Mouse (Mus musculus) urinary bladder, postnatal 36 days (tissue): Measurements from ENCODE around the gene Rarg.

ENCODE experiments used
- DNase-seq, 2 experiments: peaks; one replicate each; pipeline ENCODE4 v3.0.0; 2022; ENCODE audit warnings: low spot score in 2 of 2, mixed read lengths in 1 of 2

Rarg gene

DNA sequence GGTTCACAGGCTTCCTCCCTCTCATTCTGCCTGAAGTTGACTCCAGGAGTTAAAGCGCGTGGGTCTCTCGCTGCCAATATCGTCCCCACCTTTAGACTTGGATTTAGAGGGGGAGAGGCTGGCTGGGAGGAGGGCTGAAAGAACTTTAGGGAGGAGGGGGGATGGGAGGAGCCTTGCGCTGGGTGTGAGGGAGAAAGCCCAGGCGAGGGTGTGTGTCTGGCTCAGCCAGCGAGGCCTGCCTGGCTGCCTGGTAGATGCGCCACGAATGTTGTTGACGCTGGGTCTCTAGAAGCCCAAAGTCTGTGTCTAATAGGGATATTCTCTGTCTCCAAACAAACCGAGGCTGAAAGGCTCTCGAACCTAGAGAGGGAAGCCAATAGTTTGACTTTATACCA is 756 bp upstream of the Rarg start:
- peak in 1 of 2 experiments; percentile 78 for DNase-seq

DNA sequence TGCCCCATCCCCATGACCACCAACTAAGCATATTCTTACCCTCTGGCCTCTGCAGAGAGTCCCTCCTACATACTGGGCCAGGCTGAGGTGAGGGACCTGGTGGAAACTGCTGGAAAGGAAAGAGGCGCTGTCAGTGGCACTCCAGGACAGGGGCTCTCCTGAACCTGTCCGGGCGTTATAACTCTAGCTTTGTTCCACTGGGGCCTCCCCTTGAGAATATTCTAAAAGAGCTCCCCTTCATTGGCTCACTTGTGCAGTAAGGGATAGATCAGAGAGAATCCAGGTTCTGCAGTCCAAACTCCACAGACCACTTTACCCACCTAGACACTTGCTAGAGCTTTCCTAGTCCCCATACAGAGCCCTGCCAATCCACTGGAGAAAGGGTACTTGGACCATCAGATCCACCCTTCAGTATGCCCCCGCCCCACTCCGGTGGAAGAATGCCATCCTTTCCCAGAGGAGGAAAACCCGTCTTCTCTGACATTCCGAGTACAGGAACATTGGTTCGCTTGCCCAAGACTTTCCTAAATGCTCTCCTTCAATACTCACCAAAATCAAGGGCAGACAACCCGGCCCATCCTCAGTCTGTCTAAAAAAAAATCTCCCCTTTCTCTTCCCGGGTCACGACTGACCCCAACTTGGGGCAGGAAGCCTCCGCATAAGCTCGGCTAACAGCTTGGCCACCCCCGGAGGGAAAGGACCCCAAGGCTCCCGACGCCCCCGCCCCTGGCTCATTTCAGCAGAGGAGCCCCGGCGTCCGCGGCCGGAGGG is 701 bp downstream of the Rarg start:
- no peak for DNase-seq

DNA sequence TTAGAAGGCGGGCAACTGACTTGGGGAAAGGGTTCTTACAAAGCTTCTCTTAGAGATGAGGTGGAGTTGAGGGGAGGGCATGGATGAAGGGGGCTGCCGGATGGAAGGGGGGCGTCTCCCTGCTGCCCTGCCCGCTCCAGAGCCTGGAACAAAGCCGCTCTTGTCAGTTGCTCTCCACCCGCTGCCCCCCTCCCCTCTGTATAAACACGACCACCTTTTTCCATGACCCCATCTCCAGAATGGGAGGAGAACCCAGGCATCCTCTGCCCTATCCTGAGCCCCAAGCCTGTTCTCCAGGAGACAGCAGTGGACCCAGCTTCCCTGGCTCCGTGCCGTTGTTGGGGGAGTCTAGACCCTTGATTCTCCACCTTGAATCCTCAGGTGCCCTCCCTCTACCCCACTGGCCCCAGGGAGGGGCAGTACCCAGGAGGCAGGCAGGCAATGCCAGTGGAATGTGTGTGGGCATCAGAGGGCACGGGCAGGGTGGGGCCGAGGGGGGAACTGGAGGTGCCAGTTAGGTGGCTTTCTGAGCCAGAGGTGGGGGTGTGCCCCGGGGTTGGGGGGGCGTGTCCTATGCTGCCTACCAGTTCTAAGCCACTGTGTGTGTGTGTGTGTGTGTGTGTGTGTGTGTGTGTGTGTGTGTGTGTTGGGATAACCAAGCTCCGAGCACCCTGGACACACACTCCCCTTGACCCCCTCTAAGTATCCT is 1.6 kb downstream of the Rarg start:
- peak in 1 of 2 experiments; percentile 79 for DNase-seq

DNA sequence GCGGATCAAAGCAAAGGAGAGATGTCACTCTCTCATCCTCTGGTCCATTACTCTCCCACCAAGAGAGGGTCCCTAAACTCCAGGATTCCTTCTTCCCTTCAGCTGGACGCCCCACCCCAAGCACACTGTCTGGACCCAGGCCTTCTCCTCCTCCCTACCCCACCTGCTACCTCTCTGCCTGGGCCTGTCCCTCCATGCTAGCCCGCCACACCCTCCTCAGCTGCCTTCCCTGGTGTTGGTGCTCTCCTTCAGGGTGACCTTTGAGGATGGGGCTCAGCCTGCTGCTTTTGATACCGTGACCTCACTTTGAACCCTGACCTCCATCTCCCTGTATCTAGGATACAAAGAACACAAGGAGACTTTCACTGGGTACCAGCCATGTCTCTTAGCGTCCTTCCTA is 6.8 kb downstream of the Rarg start:
- no peak for DNase-seq

DNA sequence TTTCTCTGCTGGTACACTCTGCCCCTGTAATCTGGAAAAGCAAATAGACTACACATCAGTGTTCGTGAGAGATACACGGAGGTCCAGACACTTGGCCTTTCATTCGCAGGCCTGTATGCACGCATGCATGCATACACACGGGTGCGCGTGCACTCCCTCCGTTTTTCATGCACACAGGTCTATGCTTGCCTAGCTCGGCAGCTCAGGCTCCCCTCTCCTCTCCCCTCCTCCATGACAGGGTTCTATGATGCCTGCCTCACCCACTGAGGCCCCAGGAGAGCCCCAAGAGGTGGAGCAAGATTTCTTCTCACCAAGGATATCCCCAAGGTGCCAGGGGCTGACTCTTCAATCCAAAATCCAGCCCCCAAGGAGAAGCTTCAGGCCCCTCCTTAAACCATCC is 7.3 kb downstream of the Rarg start:
- no peak for DNase-seq

DNA sequence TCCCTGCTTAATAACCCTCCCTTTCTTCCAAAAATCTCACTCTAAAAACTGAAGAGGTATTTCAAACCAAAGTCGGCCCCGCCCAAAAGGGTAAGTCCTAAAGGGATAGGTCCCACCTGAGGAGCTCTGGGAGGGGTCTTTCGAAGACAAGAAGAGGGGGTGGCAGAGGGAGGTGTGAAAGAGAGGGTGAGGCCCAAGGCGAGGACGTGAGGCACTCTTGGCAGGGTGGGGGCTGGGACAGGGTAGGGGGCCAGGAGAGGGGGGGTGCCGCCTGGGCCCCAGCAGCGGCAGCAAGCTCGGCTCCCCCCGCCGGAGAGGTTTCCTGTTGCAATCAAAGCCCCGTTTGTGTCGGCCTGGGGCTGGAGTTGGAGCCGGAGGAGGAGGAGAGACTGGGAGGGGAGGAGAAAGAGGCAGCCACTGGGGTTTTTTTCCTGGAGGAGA is 8.0 kb downstream of the Rarg start:
- DNase-seq: no peak

DNA sequence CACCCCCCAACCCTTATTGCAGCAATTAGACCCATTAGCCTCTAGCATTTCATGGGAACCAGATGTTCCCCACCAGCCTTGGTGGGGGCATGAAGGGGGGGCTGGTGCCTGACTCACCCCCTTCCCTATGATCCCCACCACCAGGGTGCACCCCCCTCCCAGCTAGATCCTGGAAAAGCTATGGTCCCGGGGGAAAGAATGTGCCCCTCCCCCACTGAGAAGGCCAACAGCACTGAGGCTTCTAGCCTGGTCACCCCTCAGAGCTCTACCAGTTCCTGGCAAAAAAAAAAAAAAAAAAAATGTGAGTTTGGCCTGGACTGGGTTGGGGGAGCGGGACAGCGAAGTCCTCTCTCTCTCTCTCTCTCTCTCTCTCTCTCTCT is 8.5 kb downstream of the Rarg start:
- DNase-seq: no peak

DNA sequence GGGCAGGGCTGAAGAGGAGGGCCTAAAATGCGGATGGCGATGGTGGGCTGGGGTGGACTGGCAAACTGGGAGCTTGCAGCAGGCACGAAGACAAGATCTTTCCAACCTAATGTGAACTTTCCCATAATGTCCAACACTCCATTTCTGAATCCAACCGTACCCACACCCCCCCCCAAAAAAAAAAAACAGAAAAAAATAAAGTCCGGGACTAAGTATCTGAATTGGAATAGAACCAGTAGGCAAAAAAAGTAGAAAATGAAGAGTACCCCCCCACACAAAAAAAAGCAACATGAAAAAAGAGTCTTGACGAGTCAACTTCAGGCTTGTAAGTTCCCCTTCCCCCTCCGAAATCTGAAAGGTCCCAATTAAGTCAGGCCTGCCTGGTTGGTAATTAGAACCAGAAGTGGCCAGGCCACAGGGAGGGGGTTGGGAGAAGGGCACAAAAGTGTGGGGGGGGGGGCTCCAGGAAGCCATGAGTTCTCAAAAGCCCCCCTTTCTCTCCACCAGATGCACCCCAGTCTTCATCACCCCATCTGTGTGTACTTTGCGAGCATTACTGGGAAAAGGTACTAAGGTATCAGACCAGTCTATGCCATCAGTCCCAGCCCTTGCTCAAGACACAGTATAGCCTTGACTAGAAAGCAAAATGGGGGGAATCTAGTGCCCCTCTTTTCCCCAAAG is 9.0 kb downstream of the Rarg start:
- DNase-seq: no peak

DNA sequence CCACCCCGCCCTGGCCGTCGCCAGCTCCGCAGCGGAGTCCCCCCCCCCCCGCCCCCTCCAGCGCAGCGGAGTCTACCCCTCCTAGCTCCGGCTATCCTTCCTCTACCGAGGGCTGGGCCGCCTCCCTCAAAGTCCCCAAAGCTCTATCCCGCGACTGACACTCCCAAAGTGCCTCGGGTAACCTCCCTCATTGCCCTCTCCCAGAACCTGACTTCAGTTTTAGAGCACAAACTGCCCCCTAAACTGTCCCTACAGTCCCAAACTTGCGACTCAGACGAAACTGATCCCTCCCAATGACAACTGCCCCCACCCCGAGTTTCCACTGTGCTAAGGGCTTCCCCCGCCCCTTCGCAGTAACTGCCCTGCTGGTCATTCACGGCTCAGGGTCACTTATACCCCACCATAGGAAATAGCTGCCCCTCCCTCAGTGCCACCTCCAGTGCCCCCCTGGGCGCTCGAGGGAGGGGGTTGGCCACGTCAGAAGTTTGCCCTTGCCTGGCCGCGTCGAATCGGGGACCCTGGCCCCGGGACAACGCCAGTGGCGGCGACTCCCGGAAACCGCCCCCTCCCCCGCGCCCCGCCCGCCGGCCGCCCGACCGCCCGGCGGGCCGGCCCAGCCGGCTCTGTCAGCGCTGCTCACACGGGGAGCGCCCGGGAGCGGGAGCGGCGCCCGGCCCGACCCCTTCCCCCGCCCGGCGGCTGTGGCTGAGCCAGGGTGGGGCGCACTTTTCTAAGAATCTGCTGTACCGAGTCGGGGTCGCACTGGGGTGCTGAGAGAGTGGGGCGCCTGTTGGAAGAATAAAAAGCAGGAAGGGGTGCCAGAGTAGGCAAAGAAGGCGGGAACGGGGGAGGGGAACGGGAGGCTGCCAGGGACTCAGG is 9.8 kb downstream of the Rarg start:
- peak; percentile 73 to 82 for DNase-seq

DNA sequence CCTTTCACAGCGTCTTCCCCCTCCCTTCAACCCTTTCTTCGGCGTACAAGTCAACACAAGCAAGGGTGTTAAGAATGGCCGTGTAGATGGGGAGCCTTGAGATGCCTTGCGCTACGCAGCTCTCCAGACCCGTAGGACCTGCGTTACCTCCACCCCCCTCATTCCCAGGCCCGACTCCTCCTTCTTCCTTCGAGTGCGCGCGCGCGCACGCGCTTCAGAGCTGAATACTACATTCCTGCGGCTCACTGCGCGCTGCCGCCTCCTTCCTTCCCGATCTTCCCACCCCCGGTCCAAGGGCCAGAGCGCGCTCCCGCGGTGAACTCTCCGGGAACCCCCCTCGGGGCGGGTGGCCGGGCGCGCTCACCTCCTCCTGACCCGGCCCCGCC is 10.5 kb downstream of the Rarg start:
- peak; percentile 95 to 97 for DNase-seq

DNA sequence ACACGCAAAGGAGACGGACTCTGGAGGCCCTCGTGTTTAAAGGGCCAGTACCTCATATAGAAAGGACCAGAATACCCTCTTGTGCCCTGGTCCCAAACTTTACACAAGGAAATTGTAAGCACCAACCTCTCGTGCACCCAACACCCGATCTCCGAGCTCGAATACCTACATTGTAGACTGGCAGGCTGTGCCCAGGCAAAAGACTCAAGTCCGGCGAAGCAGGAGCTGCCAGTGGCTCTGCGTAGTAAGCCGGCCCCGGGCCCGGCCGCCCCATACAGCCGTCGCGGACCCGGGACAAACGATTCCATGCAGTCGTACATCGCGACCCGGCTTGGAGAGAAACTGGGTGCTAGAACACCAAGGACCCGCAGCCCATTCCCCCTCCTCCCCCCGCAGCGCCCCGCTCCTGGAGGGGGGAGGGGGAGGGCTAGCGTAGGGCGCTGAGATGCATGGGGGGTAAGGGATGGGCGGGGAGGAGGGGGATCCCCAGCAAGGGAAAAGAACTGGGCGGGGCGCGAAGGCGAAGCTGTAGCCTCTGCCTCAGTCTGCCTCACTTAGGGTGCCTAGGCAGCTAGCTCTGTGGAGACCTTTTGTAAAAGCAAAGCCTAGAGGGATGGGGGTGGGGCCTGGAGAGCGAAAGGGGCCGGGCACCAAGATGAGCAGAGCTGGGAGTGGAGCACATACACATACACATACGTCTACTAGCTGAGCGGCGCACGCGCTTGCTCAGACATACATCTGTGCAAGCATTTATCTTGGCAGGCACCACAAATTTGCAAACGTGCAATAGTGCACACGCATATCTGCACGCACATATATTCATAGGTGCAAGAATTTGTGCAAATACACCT is 11.2 kb downstream of the Rarg start:
- peak; percentile 74 to 83 for DNase-seq

DNA sequence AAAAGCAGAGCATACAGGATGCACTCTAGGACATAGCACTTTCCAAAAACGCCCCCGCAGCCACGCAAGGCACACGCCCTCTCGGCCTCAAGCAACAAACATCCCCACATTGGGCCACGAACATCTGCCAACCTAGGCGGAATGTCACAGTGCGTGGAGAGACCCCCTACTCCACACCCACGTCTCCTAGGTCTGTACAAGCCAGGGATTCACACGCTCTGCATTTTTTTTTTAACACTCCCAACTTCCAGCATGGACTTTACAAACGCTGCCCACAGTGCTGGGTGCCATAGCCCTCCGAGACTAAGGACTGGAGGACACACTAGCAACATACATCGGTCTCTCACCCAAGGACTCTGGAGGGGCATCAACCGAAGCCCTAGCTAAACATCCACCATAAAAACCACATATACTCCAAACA is 11.8 kb downstream of the Rarg start:
- no peak for DNase-seq

DNA sequence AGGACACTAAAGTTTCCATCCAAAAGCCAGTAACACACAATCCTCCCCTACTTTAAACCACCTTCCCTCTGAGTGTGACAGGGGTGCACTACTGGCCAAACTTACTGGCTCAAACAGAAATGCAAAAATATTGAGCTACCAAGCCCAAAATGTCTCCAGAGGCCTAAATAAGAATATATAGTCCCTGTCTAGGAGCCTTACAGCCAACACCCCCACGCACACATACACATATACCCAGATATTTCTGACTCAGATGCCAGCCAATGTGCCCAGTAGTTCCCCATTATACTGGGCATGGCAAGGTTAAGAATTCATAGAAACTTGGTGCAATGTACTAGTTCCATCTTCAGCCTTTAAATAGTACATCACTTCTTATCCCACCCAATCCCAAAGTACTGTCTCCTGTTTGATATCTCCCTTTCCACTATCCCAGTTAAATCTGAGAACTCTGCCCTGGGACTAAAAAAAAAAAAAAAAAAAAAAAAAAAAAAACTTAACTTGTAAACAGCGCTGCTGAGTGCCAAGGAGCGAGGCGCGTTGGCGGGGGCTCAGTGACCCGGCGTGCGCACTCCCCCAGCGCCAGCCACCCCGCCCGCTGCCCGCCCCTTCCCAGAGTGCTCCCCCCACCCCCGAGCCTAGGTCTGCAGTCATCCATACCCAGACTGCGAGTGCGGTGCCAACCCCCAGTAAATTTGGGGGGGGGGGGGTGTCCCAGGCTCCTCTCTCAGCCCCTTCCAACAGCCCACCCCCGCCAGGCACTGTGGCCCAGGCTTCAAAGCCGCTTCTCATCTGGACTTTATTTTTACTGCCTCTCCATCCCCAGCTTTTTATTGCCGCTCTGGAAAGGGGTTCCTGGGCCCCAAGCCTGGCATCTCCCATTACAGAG is 12.8 kb downstream of the Rarg start:
- DNase-seq: no peak

DNA sequence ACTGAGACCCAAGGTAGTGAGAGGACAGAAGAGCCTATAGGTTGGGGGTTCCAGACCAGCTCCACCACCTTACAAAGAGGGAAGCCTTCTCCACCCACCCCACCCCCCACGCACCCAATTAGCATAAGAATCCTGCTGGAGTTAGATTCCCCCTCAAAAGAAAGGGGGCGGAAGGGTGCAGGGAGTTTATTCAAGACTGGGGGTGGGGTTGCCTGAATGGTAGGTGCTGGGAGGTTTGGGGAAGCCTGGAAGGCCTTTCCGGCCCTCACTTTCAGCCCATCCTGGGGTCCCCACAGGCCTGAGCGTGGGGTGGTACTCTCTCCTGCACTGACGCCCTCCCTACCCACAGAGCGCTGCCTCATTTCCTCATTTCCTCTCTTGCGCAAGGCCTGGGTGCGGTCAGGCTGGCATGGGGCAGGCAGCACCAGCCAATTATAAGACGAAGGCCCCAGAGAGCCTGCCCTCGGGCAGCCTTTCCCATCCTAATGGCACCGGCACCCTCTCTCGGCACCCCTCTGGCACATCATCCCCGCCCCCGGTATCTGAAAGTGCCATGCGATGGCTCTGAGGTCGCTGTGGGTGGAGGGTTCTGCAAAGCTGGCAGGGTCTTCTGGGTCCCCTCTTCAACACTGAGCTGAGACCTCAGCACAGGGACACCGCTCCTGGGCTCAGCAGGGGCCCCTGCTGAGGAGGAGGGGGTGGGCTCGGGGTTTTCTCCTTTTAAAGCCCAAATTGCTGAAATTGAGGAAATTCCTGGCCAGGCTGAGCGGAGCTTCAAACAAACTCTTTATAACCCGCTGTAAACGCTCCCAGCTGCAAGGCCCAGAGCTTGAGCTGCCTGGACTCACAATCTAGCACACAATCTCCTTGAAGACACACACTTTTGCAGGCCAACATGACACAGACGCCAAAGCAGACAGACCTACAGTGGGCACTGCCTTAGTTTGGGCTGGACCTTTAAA is 13.8 kb downstream of the Rarg start:
- DNase-seq: peak; percentile 78 to 89

DNA sequence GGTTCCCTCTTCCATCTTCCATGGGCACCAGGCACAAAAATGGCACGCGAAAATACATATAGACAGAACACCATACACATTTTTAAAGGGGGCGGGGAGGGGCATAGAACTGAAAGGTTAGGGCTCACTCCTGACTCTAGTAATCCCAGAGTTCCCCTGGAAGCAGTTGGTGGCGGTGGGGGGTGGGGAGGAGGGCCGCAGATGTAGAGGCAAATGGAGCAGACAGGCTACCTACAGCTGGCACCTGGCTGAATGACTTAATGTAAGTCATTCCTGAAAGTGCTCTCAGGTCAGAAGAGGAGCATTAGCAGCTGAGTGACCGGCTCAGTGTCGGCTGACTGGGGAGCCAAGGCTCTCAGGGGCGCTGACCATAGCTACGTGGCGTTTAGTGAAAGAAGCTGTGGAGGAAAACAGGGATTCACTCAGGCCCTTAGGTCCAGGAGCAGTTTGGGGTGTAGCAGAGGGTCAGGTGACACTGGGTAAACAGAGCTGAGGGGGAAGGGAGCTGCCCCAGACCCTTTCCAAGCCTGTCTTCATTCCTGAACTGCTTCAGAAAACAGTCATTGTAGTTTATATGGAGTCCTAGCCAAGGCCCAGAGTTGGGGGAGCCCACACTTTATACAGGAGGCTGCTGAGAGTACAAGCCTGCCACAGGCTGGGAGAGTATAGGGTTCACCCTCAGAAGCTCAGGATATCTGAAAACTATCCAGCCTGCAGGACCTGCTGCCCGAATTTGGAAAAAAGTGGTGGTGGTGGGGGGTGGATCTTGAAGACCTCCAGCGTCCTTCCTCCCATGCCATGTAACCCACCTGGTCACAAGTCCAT is 14.7 kb downstream of the Rarg start:
- DNase-seq: no peak

DNA sequence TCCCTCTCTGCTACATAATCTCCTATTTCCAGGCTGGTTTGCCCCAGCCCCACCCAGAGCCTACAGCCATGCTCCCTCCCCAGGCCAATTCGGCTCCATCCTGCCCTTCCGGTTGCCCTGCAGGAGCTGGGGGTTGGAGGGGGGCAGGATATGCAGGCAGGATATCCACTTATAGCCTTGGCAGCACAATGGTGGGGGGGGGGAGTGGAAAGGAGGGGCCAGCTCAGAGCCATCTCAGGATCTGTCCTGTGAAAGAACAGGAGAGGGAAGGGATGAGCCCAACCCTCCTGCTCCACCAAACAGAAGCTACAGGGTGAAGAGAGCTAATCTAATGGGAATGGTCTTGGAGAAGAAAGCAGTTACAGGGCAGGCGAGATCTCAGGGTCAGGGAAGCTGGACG is 16.7 kb downstream of the Rarg start:
- no peak for DNase-seq

DNA sequence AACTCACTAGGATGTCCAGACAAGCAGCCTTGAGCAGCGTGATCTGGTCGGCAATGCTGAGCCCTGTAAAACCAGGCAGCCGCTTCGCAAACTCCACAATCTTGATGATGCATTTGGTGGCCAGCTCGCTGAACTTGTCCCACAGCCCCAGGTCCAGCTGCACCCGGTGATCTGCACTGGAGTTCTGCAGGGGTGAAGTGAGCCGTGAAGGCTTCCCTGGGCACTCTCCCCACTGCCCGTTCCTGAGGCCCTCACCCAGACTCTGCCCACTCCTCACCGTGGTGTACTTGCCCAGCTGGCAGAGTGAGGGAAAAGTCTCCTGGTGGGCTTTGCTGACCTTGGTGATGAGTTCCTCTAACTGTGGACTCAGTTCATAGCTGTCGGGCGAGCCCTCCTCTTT is 17.5 kb downstream of the Rarg start:
- no peak for DNase-seq

DNA sequence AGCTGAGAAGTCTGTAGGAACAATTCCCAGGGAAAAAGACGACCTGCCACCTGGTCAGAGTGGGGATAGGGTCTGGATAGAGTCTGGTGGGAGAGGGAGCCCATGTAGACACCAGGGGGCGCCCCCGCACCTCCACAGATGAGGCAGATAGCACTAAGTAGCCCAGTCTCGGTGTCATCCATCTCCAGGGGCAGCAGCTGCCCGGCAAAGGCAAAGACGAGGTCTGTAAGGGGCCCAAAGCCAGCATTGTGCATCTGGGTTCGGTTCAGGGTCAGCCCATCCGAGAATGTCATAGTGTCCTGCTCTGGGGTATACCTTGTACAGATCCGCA is 18.1 kb downstream of the Rarg start:
- peak in 1 of 2 experiments; percentile 75 for DNase-seq
